In genomic region chr17:46453970-46454411, GRCm38 (mm10) we compare ENCODE assay signal across 8 mouse cellular contexts. TPM values are rescaled to one million over a fixed set of nuclear protein-coding genes. Genes with fewer than 3 reads are reported as not detected.
DNase-seq lines count a peak whose midpoint lies in the region; ATAC-seq and TF ChIP-seq lines count a peak whose summit lies in the region.
"Had no signal": no experiment of that assay in that cellular context is flagged by ENCODE, and none has a peak within 500 bp of the region (broad histone marks: within the 10 kb centered on the region; RNA-seq: fewer than 3 reads in every experiment).

No protein-coding gene starts in this region.

- no peak for DNase-seq in liver, adult 2 months (ENCODE audit: extremely low read depth, low read depth, low spot score)
- no peak for DNase-seq in liver
- DNase-seq in forebrain, embryonic 14.5 days (ENCODE audit: low spot score), result peak; percentile 50
- DNase-seq in limb, embryonic 14.5 days (ENCODE audit: low spot score), result no peak
- DNase-seq in splenic B cell, adult 2 months (ENCODE audit: low read depth, low spot score), result peak; percentile 18
- DNase-seq in urinary bladder, adult 18-20 months (ENCODE audit: low spot score in 2 of 2), result no peak
- no peak for DNase-seq in adrenal gland, postnatal 4 days (ENCODE audit: low spot score in 2 of 2)

- peaks cover 22% of the 10 kb centered on the region for H3K4me1 ChIP-seq in liver, adult 2 months (ENCODE audit: control insufficient read depth, insufficient read depth, low read length)
- H3K4me1 ChIP-seq in forebrain, embryonic 14.5 days (ENCODE audit: control insufficient read depth, insufficient read depth, low read length), result peaks cover 24% of the 10 kb centered on the region
- peaks cover 8% of the 10 kb centered on the region for H3K4me1 ChIP-seq in limb, embryonic 14.5 days (ENCODE audit: control insufficient read depth, insufficient read depth, low read length)

- no peaks in the 10 kb centered on the region for H3K36me3 ChIP-seq in liver, adult 2 months (ENCODE audit: control insufficient read depth, insufficient read depth, low read length)
- peaks cover 3% of the 10 kb centered on the region; the same call in 1 of the 2 replicates for H3K36me3 ChIP-seq in forebrain, embryonic 14.5 days (ENCODE audit: control insufficient read depth, insufficient read depth, low read length)
- no peaks in the 10 kb centered on the region for H3K36me3 ChIP-seq in limb, embryonic 14.5 days (ENCODE audit: control insufficient read depth, insufficient read depth, low read length)
- H3K36me3 ChIP-seq in splenic B cell, adult 2 months (ENCODE audit: control insufficient read depth, insufficient read depth, low read length, poor library complexity, severe bottlenecking), result no peaks in the 10 kb centered on the region

- no peak for TF ChIP-seq POLR2A in liver, adult 2 months (IDR thresholded peaks at IDR 0.05; ENCODE audit: extremely low read depth, insufficient read depth, low read length)
- no peak for TF ChIP-seq POLR2A in limb, embryonic 14.5 days (IDR thresholded peaks at IDR 0.05; ENCODE audit: borderline replicate concordance, extremely low read depth, insufficient read depth, insufficient read length)

- peak; percentile 41 for ATAC-seq in forebrain, embryonic 14.5 days
- peak; percentile 35; the same call in 1 of the 2 replicates for ATAC-seq in limb, embryonic 14.5 days (ENCODE audit: low FRiP score, low read depth)

- WGBS in liver, adult 2 months, result 6% methylated on average over 26 of the region's 26 CpGs
- 2% methylated on average over 26 of the region's 26 CpGs for WGBS in forebrain, embryonic 14.5 days
- 1% methylated on average over 26 of the region's 26 CpGs for whole genome bisulfite sequencing in limb, embryonic 14.5 days

- peak overlapping the region; percentile 87 for H3K27ac ChIP-seq in liver, adult 2 months (replicated peaks; ENCODE audit: insufficient read depth, low read depth, low read length)
- 0 out of 2 replicates have a peak overlapping the region, but pooled peaks have one; percentile 14 for H3K27ac ChIP-seq in forebrain, embryonic 14.5 days (ENCODE audit: low read depth, low read length)
- no peak overlapping the region for H3K27ac ChIP-seq in limb, embryonic 14.5 days (replicated peaks; ENCODE audit: low read depth, low read length)
- H3K27ac ChIP-seq: left cerebral cortex, adult 2 months had no signal

- peak overlapping the region; percentile 58 for H3K9ac ChIP-seq in liver, adult 2 months (ENCODE audit: low read depth, low read length)
- peak overlapping the region; percentile 40 for H3K9ac ChIP-seq in forebrain, embryonic 14.5 days (ENCODE audit: low read length)
- no peak overlapping the region for H3K9ac ChIP-seq in limb, embryonic 14.5 days (ENCODE audit: low read depth, low read length, severe bottlenecking)

- H3K4me3 ChIP-seq in liver, adult 2 months (ENCODE audit: insufficient read depth, low read depth, low read length), result peak overlapping the region; percentile 8; the same call in 1 of the 2 replicates
- peak overlapping the region; percentile 27 for H3K4me3 ChIP-seq in forebrain, embryonic 14.5 days (ENCODE audit: low read depth, low read length)
- H3K4me3 ChIP-seq in limb, embryonic 14.5 days (replicated peaks; ENCODE audit: low read length), result peak overlapping the region; percentile 39

- no peaks in the 10 kb centered on the region for H3K9me3 ChIP-seq in forebrain, embryonic 14.5 days (replicated peaks; ENCODE audit: control insufficient read depth, low read length)
- H3K9me3 ChIP-seq in limb, embryonic 14.5 days (ENCODE audit: control insufficient read depth, low read length), result no peaks in the 10 kb centered on the region

- TF ChIP-seq CTCF in liver, adult 2 months (IDR thresholded peaks at IDR 0.05; ENCODE audit: low read depth, low read length), result 0 out of 2 replicates have a peak, but pooled peaks have one; percentile 15

- H3K79me2 ChIP-seq in liver, adult 2 months (ENCODE audit: control insufficient read depth, insufficient read depth, low read length), result no peaks in the 10 kb centered on the region

- H3K27me3 ChIP-seq in liver, adult 2 months (ENCODE audit: control insufficient read depth, insufficient read depth, low read length), result no peaks in the 10 kb centered on the region
- peaks cover 12% of the 10 kb centered on the region for H3K27me3 ChIP-seq in forebrain, embryonic 14.5 days (replicated peaks; ENCODE audit: control insufficient read depth, insufficient read depth, low read length)
- peaks cover 52% of the 10 kb centered on the region for H3K27me3 ChIP-seq in limb, embryonic 14.5 days (ENCODE audit: control insufficient read depth, insufficient read depth, low read length)
- peaks cover 4% of the 10 kb centered on the region for H3K27me3 ChIP-seq in splenic B cell, adult 2 months (ENCODE audit: control insufficient read depth, insufficient read depth, low read length, poor library complexity, severe bottlenecking)

- H3K4me2 ChIP-seq in forebrain, embryonic 14.5 days (ENCODE audit: low read length), result peak overlapping the region; percentile 71
- H3K4me2 ChIP-seq in limb, embryonic 14.5 days (replicated peaks; ENCODE audit: low read depth, low read length, severe bottlenecking), result peak overlapping the region; percentile 80

RNA-seq across cellular contexts. Expression of gene Slc22a7, which starts 15.7 kb away (rescaled TPM):
- 10.3 and 27.9 TPM in 2 replicates for total RNA-seq in liver, adult 2 months (2014; rRNA removed)
- 46.8 and 47.9 TPM in 2 replicates for polyA plus RNA-seq in liver, adult 2 months (2012; rRNA removed)
- not detected in 2 replicates for polyA plus RNA-seq in forebrain, embryonic 14.5 days (2014; fragmentation: Nextera tagmentation; extraction: Ambion mirVana)
- polyA plus RNA-seq in limb, embryonic 14.5 days (2012; rRNA removed), result not detected in 2 replicates
- not detected in 2 replicates for polyA plus RNA-seq in limb, embryonic 14.5 days (2014; fragmentation: Nextera tagmentation; extraction: Ambion mirVana)
- total RNA-seq in adrenal gland, postnatal 4 days (2021), result 1 to 10 TPM in 1 of 2 experiments, under 1 TPM in 1; 0.14 to 4.0 TPM

RNA-seq across cellular contexts. Expression of gene Crip3, which starts 25.3 kb away (rescaled TPM):
- not detected in 2 replicates for total RNA-seq in liver, adult 2 months (2014; rRNA removed)
- polyA plus RNA-seq in liver, adult 2 months (2012; rRNA removed), result 0.70 and 1.4 TPM in 2 replicates
- 0.93 and 1.2 TPM in 2 replicates for polyA plus RNA-seq in forebrain, embryonic 14.5 days (2014; fragmentation: Nextera tagmentation; extraction: Ambion mirVana)
- polyA plus RNA-seq in limb, embryonic 14.5 days (2012; rRNA removed), result 4.5 and 6.8 TPM in 2 replicates
- polyA plus RNA-seq in limb, embryonic 14.5 days (2014; fragmentation: Nextera tagmentation; extraction: Ambion mirVana), result 1.4 and 3.1 TPM in 2 replicates
- total RNA-seq in adrenal gland, postnatal 4 days (2021), result 1 to 10 TPM; 1.6 to 2.0 TPM

RNA-seq across cellular contexts. Expression of gene Ttbk1, which starts 33.5 kb away (rescaled TPM):
- 0.07 and 0.18 TPM in 2 replicates for total RNA-seq in liver, adult 2 months (2014; rRNA removed)
- 0.15 and 0.22 TPM in 2 replicates for polyA plus RNA-seq in liver, adult 2 months (2012; rRNA removed)
- polyA plus RNA-seq in forebrain, embryonic 14.5 days (2014; fragmentation: Nextera tagmentation; extraction: Ambion mirVana), result 3.8 and 4.8 TPM in 2 replicates
- polyA plus RNA-seq in limb, embryonic 14.5 days (2012; rRNA removed), result 0.31 and 0.49 TPM in 2 replicates
- 0.06 and 0.12 TPM in 2 replicates for polyA plus RNA-seq in limb, embryonic 14.5 days (2014; fragmentation: Nextera tagmentation; extraction: Ambion mirVana)
- total RNA-seq in adrenal gland, postnatal 4 days (2021), result 1 to 10 TPM; 2.4 to 3.7 TPM

RNA-seq across cellular contexts. Expression of gene Dnph1, which starts 42.5 kb away (rescaled TPM):
- 6.6 and 9.0 TPM in 2 replicates for total RNA-seq in liver, adult 2 months (2014; rRNA removed)
- 13.1 and 13.3 TPM in 2 replicates for polyA plus RNA-seq in liver, adult 2 months (2012; rRNA removed)
- 33.0 and 41.6 TPM in 2 replicates for polyA plus RNA-seq in forebrain, embryonic 14.5 days (2014; fragmentation: Nextera tagmentation; extraction: Ambion mirVana)
- 23.8 and 30.0 TPM in 2 replicates for polyA plus RNA-seq in limb, embryonic 14.5 days (2012; rRNA removed)
- 34.5 and 37.6 TPM in 2 replicates for polyA plus RNA-seq in limb, embryonic 14.5 days (2014; fragmentation: Nextera tagmentation; extraction: Ambion mirVana)
- total RNA-seq in adrenal gland, postnatal 4 days (2021), result 1 to 10 TPM; 9.2 to 9.3 TPM

Comparison
In these comparisons a context has a peak if more than half of its experiments do, and no peak if none do; other contexts are left out.
1. DNase-seq: peak in forebrain, embryonic 14.5 days (single experiment) and splenic B cell, adult 2 months (single experiment); none in liver, adult 2 months (single experiment), liver (single experiment), limb, embryonic 14.5 days (single experiment), urinary bladder, adult 18-20 months (0 of 2) and adrenal gland, postnatal 4 days (0 of 2).
2. RNA of gene Slc22a7, which starts 15.7 kb away (polyA plus RNA-seq): 46.8 to 47.9 TPM in liver, adult 2 months; not detected in limb, embryonic 14.5 days and not detected in forebrain, embryonic 14.5 days; every median in the first group is over 10 times any median in the second.
3. Peak in every context shown above with its lines, with median percentiles within 50 percentile points of each other: H3K4me3 ChIP-seq.